Mouse (Mus musculus) left cerebral cortex, adult 18-20 months (tissue): ENCODE results near the gene Ahr. TPM values are rescaled to one million over a fixed set of nuclear protein-coding genes. Genes with fewer than 3 reads are reported as not detected.

Source experiments
- DNase-seq, 2 experiments: peaks; one replicate each; pipeline ENCODE4 v3.0.0; 2021 to 2022; ENCODE audit warnings: low spot score in 2 of 2, mixed read lengths in 1 of 2
- long read RNA-seq, 2 experiments: library from polyadenylated mRNA; stranded (forward); transcript quantifications; one replicate each; pipeline ENCODE4 v2.0.0; 2021
- total RNA-seq, 2 experiments: library from RNA; stranded (reverse); gene quantifications; 2 replicates each; pipeline ENCODE4 v1.2.3; 2021

The Ahr gene
- total RNA-seq: 1 to 10 TPM; 6.5 to 7.7 TPM
- long read RNA-seq, experiment 1, full-length matches to known transcripts: 3 of 7 reads
- long read RNA-seq, experiment 1, partial matches to known transcripts: 2 of 7 reads
- long read RNA-seq, experiment 1, other reads (novel, unspliced or antisense): 2 of 7 reads
- long read RNA-seq, experiment 2, full-length matches to known transcripts: 2 of 5 reads
- long read RNA-seq, experiment 2, partial matches to known transcripts: 2 of 5 reads
- long read RNA-seq, experiment 2, other reads (novel, unspliced or antisense): 1 of 5 reads

GRCm38 (mm10) chr12:35534754-35535236 lies at the start of gene Ahr:
Gene Ahr (minus strand): TSS chr12:35535038.
- peak; percentile 84 to 88 for DNase-seq

DNA sequence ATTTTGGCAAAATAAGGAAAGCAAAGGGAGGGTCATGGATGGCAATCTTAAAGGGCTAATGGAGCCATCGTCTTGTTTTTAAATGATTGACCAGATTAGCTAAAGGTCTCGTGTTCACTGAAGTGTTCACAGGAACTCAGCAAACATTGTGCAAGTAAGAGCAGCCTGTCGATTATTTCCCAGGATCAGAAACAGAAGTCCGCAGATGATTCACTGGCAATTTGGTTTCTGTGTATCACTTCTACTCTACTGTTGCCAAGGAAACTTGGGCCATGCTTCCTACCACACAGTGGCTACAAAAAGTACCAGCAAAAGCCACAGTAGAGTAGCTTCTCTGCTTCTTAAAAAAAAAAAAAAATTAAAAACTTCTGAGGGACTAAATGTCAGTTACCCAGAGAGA lies 44.0 kb upstream of the Ahr start:
- no peak for DNase-seq

DNA sequence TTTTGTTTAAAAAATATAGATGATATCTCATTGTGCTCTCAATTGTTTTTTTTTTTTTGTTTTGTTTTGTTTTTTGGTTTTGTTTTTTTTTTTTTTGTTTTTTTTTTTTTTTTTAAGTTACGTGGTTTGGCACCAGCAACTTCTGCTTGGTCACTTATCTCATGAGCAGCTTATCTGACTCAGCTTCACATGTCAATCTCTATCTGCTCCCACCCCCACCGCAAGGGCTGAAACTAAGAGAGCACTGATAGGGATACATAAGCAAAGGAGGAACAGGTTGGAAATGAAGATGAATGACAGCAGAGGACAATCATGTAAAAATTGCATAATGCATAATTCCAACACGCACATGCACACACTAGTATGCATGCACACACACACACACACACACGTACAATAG lies 41.3 kb upstream of the Ahr start:
- DNase-seq: no peak

DNA sequence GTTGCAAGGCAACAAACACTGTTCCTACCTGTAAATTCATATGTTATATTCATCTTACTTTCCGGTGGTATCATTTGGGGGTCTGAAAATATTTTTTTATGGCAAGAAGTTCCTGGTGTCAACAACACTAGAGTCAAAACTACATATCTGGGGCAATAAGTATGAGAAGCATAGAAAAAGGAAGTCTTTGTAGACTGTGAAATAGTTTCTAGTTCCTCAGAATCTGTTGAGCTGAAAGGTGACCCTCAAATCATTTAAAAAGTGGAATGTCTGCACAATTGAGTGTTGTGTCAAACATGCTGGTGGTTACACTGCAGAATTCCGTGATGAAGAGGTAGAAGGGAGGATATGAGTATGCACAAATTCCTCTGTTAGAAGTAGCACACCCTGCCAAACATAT lies 38.9 kb upstream of the Ahr start:
- DNase-seq: no peak

DNA sequence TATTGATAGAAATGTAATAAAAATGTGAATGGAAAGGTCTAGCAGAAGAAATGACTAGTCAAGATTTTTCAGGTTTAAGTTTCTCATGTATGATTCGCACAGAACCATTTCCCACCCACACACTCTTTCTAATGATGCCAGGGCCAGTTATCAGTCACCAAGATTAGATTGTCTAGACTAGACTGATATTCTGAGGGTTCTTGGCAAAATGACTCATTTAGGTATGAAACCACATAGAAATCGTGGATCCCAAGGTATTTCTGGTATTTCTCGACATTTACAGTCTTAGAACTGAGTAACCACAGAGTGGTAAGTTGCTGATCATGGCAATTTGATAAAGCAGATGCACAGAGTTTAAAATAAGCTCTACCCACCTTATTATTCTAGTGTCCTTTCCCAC lies 28.0 kb upstream of the Ahr start:
- no peak for DNase-seq

GRCm38 (mm10) chr12:35558868-35559267 lies 24.0 kb upstream of the Ahr start:
- DNase-seq: no peak

GRCm38 (mm10) chr12:35555925-35556324 lies 21.1 kb upstream of the Ahr start:
- DNase-seq: no peak

DNA sequence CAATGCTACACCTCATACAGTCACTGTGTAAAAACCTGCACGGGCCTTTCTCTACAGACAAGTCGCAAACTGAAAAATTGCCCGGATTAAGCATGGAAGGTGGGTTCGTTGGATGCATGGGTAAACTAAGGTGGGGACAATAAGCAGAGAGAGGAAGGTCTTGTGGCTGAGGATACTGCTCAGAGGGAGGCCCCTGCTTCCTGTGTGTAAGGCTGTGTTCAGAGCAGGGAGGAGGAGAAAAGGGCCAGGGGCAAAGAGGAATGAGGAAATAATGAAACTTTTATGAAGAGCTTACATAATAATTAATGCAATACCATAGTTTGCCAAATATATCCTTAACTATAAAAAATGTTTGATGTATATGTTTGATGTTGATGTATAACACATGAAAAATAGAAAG lies 19.5 kb upstream of the Ahr start:
- DNase-seq: no peak

DNA sequence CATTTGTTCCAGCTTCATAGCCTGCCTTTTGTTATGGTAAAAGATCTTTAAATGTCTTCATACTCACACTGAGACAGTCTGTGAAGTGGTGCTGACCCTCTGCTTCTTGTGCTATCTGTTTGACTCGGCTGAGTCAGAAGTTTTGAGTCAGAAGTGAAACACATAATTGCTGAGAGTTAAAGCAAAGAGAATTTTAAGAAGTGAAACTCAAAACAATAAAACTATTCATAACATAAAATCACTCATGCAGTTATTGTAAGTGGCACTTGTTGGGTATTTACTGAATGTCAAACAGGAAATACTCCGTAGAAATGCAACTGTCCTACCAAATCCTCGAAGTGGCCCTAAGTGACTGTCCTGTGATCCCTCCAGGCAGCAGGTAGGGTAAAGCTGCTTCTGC lies 18.3 kb upstream of the Ahr start:
- DNase-seq: no peak

DNA sequence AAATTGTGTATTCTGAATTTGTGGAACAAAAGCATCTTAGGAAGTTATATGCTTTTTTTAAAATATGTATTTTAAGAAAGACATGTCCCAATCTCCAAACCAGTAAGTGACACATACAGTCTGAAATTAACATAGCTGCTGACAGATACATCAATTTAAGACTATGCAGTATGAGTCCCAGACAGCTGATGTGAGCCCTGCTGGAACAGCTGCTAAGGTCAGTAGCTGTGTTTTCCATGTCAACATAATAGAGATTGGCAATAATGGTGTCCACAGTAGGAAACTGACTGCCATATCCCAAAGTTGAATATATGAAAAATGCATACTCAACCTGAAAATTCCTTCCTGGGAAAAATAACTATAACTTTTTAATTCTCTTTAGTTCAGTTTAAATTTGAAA lies 15.5 kb upstream of the Ahr start:
- no peak for DNase-seq

DNA sequence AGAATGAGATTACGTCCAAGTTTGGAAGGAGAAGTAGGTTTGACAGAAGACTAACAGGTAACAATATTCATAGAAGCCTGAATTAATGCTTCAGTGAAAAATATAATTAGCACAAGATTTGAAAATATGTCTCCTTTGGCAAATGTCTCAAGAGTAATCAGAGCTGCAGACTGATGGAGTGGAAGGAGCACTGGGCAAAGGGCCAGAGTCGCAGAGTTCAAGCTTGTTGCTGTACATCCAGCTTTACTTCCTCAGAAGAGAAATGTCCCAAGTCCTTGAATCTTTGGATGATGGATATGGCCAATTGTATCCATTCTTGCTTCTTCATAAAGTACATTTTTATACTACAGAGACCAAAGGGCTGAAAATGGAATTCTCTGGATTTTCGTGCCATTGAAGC lies 8.0 kb upstream of the Ahr start:
- no peak for DNase-seq

DNA sequence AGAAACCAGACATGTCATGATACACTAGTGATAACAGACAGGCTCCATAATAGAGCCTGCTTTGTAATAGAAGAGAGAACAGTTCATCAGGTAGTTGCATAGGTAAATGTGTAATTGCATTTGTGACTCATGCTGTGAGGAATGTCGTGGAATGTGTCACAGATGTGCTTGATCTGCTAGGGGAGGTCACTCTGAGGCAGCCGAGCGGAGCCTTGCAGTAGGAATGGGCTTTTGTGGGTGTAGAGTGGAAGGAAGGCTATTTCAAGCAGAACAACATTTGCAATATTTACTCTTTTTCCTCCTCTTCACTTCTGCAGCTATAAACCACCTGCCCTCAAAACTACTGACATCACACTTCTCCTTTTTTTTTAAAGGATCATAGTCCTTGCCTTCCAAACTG lies 4.0 kb upstream of the Ahr start:
- DNase-seq: no peak

DNA sequence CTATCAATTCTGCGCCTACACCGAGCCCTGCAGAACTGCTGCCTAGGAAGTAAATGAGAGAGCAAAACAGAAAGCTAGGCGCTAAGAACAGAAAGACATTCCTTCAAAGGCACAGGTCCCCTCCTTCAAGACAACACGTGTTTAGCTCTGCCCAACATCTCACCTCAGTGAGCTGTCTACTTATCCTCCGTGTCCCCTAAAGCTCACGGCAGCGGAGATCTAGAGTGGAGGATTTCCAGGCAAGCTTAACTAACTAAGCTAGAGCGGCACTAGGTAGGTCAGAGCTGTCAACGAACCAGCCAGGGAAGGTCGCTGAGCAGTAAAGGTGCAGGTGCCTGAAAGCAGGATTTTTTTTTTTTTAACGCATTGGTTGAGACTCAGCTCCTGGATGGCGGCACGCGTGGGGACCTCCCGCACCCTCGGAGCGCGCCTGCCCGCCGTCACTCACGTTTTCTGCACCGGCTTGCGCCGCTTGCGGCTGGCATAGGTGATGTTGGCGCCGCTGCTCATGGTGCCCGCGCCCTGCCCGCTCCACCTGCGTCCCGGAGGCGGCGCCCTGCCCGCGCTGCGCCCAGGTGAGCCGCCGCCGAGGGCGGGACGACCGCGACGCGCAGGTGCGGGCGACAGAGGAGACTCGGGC lies 604 bp downstream of the Ahr start:
- peak; percentile 18 to 49 for DNase-seq

- no peak for DNase-seq
Measured at GRCm38 (mm10) chr12:35533748-35534113, 1.1 kb downstream of the Ahr start.

- DNase-seq: no peak
Measured at GRCm38 (mm10) chr12:35533133-35533532, 1.7 kb downstream of the Ahr start.

GRCm38 (mm10) chr12:35532151-35532550 lies 2.7 kb downstream of the Ahr start:
- peak; percentile 73 to 78 for DNase-seq

GRCm38 (mm10) chr12:35530587-35530986 lies 4.3 kb downstream of the Ahr start:
- DNase-seq: no peak

GRCm38 (mm10) chr12:35527429-35527828 lies 7.4 kb downstream of the Ahr start:
- no peak for DNase-seq

DNA sequence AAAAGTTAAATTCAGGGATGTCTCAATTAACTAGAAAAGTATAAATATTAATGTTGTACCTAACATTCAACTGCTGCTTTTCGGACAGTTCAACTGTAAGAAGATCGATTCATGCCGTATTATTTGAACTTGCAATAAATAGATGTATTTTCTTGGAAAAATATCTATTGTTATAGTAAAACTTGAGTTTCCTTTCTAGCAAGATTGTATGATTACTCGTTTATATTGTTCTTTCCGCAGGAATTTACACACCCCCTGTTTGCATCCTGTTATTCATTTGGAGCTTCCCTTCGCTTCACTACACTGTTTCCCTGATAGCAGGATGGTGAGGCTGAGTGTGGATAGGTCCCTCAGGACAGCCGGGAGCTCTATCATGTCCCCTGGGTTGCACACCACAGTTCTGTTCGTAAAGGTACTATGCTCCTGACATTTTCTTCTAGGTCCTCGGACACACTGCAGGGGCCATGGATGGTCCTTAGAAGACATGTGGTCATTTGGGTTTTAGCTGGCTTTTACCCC lies 12.2 kb downstream of the Ahr start:
- no peak for DNase-seq

- no peak for DNase-seq
Measured at GRCm38 (mm10) chr12:35515621-35516020, 19.2 kb downstream of the Ahr start.

GRCm38 (mm10) chr12:35514671-35515070 lies 20.2 kb downstream of the Ahr start:
- no peak for DNase-seq

- DNase-seq: no peak
Measured at GRCm38 (mm10) chr12:35510711-35511110, 24.1 kb downstream of the Ahr start.

GRCm38 (mm10) chr12:35506383-35506782 lies 28.5 kb downstream of the Ahr start:
- DNase-seq: no peak
